Mouse (Mus musculus): ENCODE measurements around the gene Gsto1. TPM values are rescaled to one million over a fixed set of nuclear protein-coding genes. Genes with fewer than 3 reads are reported as not detected.

Gene Gsto1
- polyA plus RNA-seq, 1 experiment, result 30.4 TPM

GRCm38 (mm10) chr19:47885886-47886285 is 31.1 kb downstream of the Gsto1 start:
- 85% methylated on average over 11 of the region's 11 CpGs for WGBS
- no peak overlapping the region for H3K4me3 ChIP-seq (ENCODE audit: control insufficient read depth, insufficient read depth, low read length)
- peaks cover 36% of the 10 kb centered on the region for H3K4me1 ChIP-seq (replicated peaks; ENCODE audit: control insufficient read depth, insufficient read depth, low read length)
- no peak for DNase-seq
- no peaks in the 10 kb centered on the region for H3K27me3 ChIP-seq (ENCODE audit: control insufficient read depth, insufficient read depth, low read length)
- TF ChIP-seq CTCF (IDR thresholded peaks at IDR 0.05; ENCODE audit: borderline replicate concordance, control insufficient read depth, extremely low read depth, insufficient read depth, low read length, poor library complexity) (no peak), POLR2A (IDR thresholded peaks at IDR 0.05; ENCODE audit: control insufficient read depth, extremely low read depth, insufficient read depth, low read length, poor library complexity) (no peak)
- H3K36me3 ChIP-seq (ENCODE audit: control insufficient read depth, insufficient read depth, low read length), result no peaks in the 10 kb centered on the region
- no peak overlapping the region for H3K27ac ChIP-seq (ENCODE audit: control insufficient read depth, insufficient read depth, low read length)

- TF ChIP-seq POLR2A (IDR thresholded peaks at IDR 0.05; ENCODE audit: control insufficient read depth, extremely low read depth, insufficient read depth, low read length, poor library complexity) (no peak), CTCF (IDR thresholded peaks at IDR 0.05; ENCODE audit: borderline replicate concordance, control insufficient read depth, extremely low read depth, insufficient read depth, low read length, poor library complexity) (no peak)
- no peak for DNase-seq
- no peaks in the 10 kb centered on the region for H3K36me3 ChIP-seq (ENCODE audit: control insufficient read depth, insufficient read depth, low read length)
Observed at GRCm38 (mm10) chr19:47886617-47887016, 31.8 kb downstream of the Gsto1 start.

GRCm38 (mm10) chr19:47887417-47887816 is 32.6 kb downstream of the Gsto1 start:
- TF ChIP-seq POLR2A (IDR thresholded peaks at IDR 0.05; ENCODE audit: control insufficient read depth, extremely low read depth, insufficient read depth, low read length, poor library complexity), result no peak
- no peak for TF ChIP-seq CTCF (IDR thresholded peaks at IDR 0.05; ENCODE audit: borderline replicate concordance, control insufficient read depth, extremely low read depth, insufficient read depth, low read length, poor library complexity)
- Histone ChIP-seq H3K27ac (ENCODE audit: control insufficient read depth, insufficient read depth, low read length) (peak overlapping the region; percentile 89), H3K36me3 (ENCODE audit: control insufficient read depth, insufficient read depth, low read length) (no peaks in the 10 kb centered on the region), H3K4me1 (replicated peaks; ENCODE audit: control insufficient read depth, insufficient read depth, low read length) (peaks cover 43% of the 10 kb centered on the region), H3K27me3 (ENCODE audit: control insufficient read depth, insufficient read depth, low read length) (no peaks in the 10 kb centered on the region), H3K4me3 (ENCODE audit: control insufficient read depth, insufficient read depth, low read length) (no peak overlapping the region)
- WGBS, result 28% methylated on average over 10 of the region's 10 CpGs
- DNase-seq, result peak; percentile 63

More at GRCm38 (mm10) chr19:47886617-47887016, 31.8 kb downstream of the Gsto1 start:
- Histone ChIP-seq H3K27me3 (ENCODE audit: control insufficient read depth, insufficient read depth, low read length) (no peaks in the 10 kb centered on the region), H3K27ac (ENCODE audit: control insufficient read depth, insufficient read depth, low read length) (peak overlapping the region; percentile 89; the same call in 1 of the 2 replicates), H3K4me3 (ENCODE audit: control insufficient read depth, insufficient read depth, low read length) (no peak overlapping the region), H3K4me1 (replicated peaks; ENCODE audit: control insufficient read depth, insufficient read depth, low read length) (peaks cover 43% of the 10 kb centered on the region)
- WGBS, result 73% methylated on average over 7 of the region's 7 CpGs

GRCm38 (mm10) chr19:47888037-47888436 is 33.3 kb downstream of the Gsto1 start:
- Histone ChIP-seq H3K27ac (ENCODE audit: control insufficient read depth, insufficient read depth, low read length) (peak overlapping the region; percentile 89), H3K36me3 (ENCODE audit: control insufficient read depth, insufficient read depth, low read length) (no peaks in the 10 kb centered on the region), H3K27me3 (ENCODE audit: control insufficient read depth, insufficient read depth, low read length) (no peaks in the 10 kb centered on the region), H3K4me1 (replicated peaks; ENCODE audit: control insufficient read depth, insufficient read depth, low read length) (peaks cover 40% of the 10 kb centered on the region), H3K4me3 (ENCODE audit: control insufficient read depth, insufficient read depth, low read length) (no peak overlapping the region)
- 48% methylated on average over 8 of the region's 8 CpGs for WGBS
- peak; percentile 17 for DNase-seq
- TF ChIP-seq POLR2A (IDR thresholded peaks at IDR 0.05; ENCODE audit: control insufficient read depth, extremely low read depth, insufficient read depth, low read length, poor library complexity) (no peak), CTCF (IDR thresholded peaks at IDR 0.05; ENCODE audit: borderline replicate concordance, control insufficient read depth, extremely low read depth, insufficient read depth, low read length, poor library complexity) (no peak)

GRCm38 (mm10) chr19:47890489-47891130 is 35.8 kb downstream of the Gsto1 start:
- no peak overlapping the region for H3K4me3 ChIP-seq (ENCODE audit: control insufficient read depth, insufficient read depth, low read length)
- DNase-seq, result no peak
- H3K27ac ChIP-seq (ENCODE audit: control insufficient read depth, insufficient read depth, low read length), result peak overlapping the region; percentile 15; the same call in 1 of the 2 replicates
- peaks cover 12% of the 10 kb centered on the region for H3K36me3 ChIP-seq (ENCODE audit: control insufficient read depth, insufficient read depth, low read length)
- TF ChIP-seq CTCF (IDR thresholded peaks at IDR 0.05; ENCODE audit: borderline replicate concordance, control insufficient read depth, extremely low read depth, insufficient read depth, low read length, poor library complexity) (no peak), POLR2A (IDR thresholded peaks at IDR 0.05; ENCODE audit: control insufficient read depth, extremely low read depth, insufficient read depth, low read length, poor library complexity) (no peak)
- WGBS, result 14% methylated on average over 10 of the region's 10 CpGs
- H3K27me3 ChIP-seq (ENCODE audit: control insufficient read depth, insufficient read depth, low read length), result no peaks in the 10 kb centered on the region
- peaks cover 36% of the 10 kb centered on the region for H3K4me1 ChIP-seq (replicated peaks; ENCODE audit: control insufficient read depth, insufficient read depth, low read length)

GRCm38 (mm10) chr19:47891562-47892312 is 37.0 kb downstream of the Gsto1 start:
- no peak for TF ChIP-seq CTCF (IDR thresholded peaks at IDR 0.05; ENCODE audit: borderline replicate concordance, control insufficient read depth, extremely low read depth, insufficient read depth, low read length, poor library complexity)
- no peak for TF ChIP-seq POLR2A (IDR thresholded peaks at IDR 0.05; ENCODE audit: control insufficient read depth, extremely low read depth, insufficient read depth, low read length, poor library complexity)
- Histone ChIP-seq H3K27me3 (ENCODE audit: control insufficient read depth, insufficient read depth, low read length) (no peaks in the 10 kb centered on the region), H3K27ac (ENCODE audit: control insufficient read depth, insufficient read depth, low read length) (no peak overlapping the region), H3K4me1 (replicated peaks; ENCODE audit: control insufficient read depth, insufficient read depth, low read length) (peaks cover 33% of the 10 kb centered on the region), H3K36me3 (ENCODE audit: control insufficient read depth, insufficient read depth, low read length) (peaks cover 23% of the 10 kb centered on the region), H3K4me3 (ENCODE audit: control insufficient read depth, insufficient read depth, low read length) (no peak overlapping the region)
- DNase-seq, result no peak
- WGBS, result 90% methylated on average over 11 of the region's 11 CpGs

All from thymus, adult 2 months (tissue).